Mouse (Mus musculus) heart, embryonic 15.5 days (tissue): Measurements from ENCODE around the gene Cux1. TPM values are rescaled to one million over a fixed set of nuclear protein-coding genes. Genes with fewer than 3 reads are reported as not detected.

ENCODE experiments used
- ATAC-seq: fragments of 200-750 bp; cut with Nextera tagmentation; replicated peaks from 2 replicates; pipeline ENCODE4 v1.8.0; 2017; ENCODE audit warnings: low read depth, moderate TSS enrichment; ENCODE audit not compliant: insufficient number of reproducible peaks, insufficient read depth, low FRiP score
- H3K27ac ChIP-seq: fragments of 300-500 bp; sonication (generic); 2 replicates; pipeline ENCODE4 v1.5.1; 2015; ENCODE audit warnings: mild to moderate bottlenecking, inconsistent platforms
- H3K27me3 ChIP-seq: fragments of 300-500 bp; sonication (generic); 2 replicates; pipeline ENCODE4 v1.6.1; 2015; ENCODE audit warnings: inconsistent platforms
- H3K36me3 ChIP-seq: fragments of 300-500 bp; sonication (generic); 2 replicates; pipeline ENCODE4 v1.6.1; 2015; ENCODE audit warnings: mild to moderate bottlenecking, inconsistent platforms
- H3K4me1 ChIP-seq: fragments of 300-500 bp; sonication (generic); replicated peaks from 2 replicates; pipeline ENCODE4 v1.6.1; 2015; ENCODE audit warnings: inconsistent platforms
- H3K4me2 ChIP-seq: fragments of 300-500 bp; sonication (generic); 2 replicates; pipeline ENCODE4 v1.6.1; 2015; ENCODE audit warnings: inconsistent platforms, mild to moderate bottlenecking, moderate library complexity
- H3K4me3 ChIP-seq: fragments of 300-500 bp; sonication (generic); 2 replicates; pipeline ENCODE4 v1.5.1; 2015; ENCODE audit warnings: mild to moderate bottlenecking, inconsistent platforms
- H3K9ac ChIP-seq: fragments of 300-500 bp; sonication (generic); 2 replicates; pipeline ENCODE4 v1.6.1; 2015; ENCODE audit warnings: mild to moderate bottlenecking, inconsistent platforms
- H3K9me3 ChIP-seq: fragments of 300-500 bp; sonication (generic); replicated peaks from 2 replicates; pipeline ENCODE4 v1.6.1; 2016; ENCODE audit warnings: inconsistent platforms
- WGBS: fragments of 180-500 bp; shearing (Covaris S2); methylation state at CpG from one replicate; pipeline ENCODE4 v1.1.7; 2015; ENCODE audit warnings: mixed read lengths; 5-methylcytosine and 5-hydroxymethylcytosine counted together
- polyA plus RNA-seq: library from polyadenylated mRNA; unstranded; fragments of >200 nt; fragmentation: Nextera tagmentation; extraction: Ambion mirVana; gene quantifications from 2 replicates; pipeline ENCODE4 v1.2.1, GENCODE M21; 2015

The Cux1 gene
- polyA plus RNA-seq, 1 experiment from 2014 or later, result 71.2 TPM

DNA sequence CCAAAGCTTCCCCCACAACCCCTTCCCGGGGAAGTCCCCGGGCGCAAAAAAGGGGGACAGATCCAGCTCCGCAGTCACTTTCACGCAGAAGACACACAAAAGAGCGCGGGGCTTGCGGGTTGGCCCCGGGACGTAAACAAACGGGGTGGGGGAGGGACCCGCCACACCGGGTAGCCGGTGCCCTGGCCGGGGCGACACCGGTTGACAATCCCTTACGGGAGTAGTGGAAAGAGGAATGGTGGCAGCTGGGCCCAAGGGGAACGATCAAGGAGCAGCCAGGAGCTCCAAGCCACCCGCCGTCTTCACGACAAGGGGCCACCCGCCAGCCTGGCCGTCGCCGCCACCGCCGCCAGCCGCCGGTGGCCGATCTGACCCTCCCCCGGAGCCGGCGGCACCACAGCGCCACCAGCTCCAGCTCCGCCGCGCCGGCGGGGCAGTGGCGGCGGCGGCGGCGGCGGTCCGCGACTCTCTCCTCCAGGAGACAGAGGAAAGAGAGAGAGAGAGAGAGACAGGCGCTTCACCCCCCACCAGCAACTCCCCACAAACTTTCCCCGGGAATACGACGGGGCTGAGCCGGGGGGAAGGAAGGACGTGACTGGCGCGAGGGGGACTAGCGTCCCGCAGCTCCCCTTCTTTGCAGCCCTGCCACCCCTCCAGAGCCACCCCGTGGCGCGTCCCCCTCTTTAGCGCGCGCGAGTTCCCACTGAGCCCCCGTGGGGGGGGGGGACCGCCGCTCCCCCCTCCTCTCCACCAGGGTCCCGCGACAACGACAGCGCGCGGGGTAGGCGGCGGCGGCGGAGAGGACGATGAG, 1.1 kb downstream of the Cux1 start:
- ATAC-seq, result peak; percentile 50

GRCm38 (mm10) chr5:136565311-136565811, 1.9 kb downstream of the Cux1 start:
- no peaks in the 10 kb centered on the region for H3K9me3 ChIP-seq
- peak overlapping the region; percentile 97 for H3K4me3 ChIP-seq
- peak overlapping the region; percentile 97 for H3K4me2 ChIP-seq
- WGBS, result 1% methylated on average over 32 of the region's 32 CpGs
- peaks cover 7% of the 10 kb centered on the region; the same call in 1 of the 2 replicates for H3K27me3 ChIP-seq
- peak overlapping the region; percentile 96 for H3K27ac ChIP-seq
- H3K4me1 ChIP-seq, result peaks cover 33% of the 10 kb centered on the region
- no peaks in the 10 kb centered on the region for H3K36me3 ChIP-seq
- no peak for ATAC-seq
- H3K9ac ChIP-seq, result peak overlapping the region; percentile 92

More for the DNA sequence above, 1.1 kb downstream of the Cux1 start:
- H3K4me2 ChIP-seq, result peak overlapping the region; percentile 97
- H3K4me1 ChIP-seq, result peaks cover 27% of the 10 kb centered on the region
- H3K9me3 ChIP-seq, result no peaks in the 10 kb centered on the region
- H3K9ac ChIP-seq, result peak overlapping the region; percentile 92
- peak overlapping the region; percentile 97 for H3K4me3 ChIP-seq
- WGBS, result under 1% methylated on average over 54 of the region's 79 CpGs
- H3K27ac ChIP-seq, result peak overlapping the region; percentile 96
- H3K36me3 ChIP-seq, result no peaks in the 10 kb centered on the region
- peaks cover 13% of the 10 kb centered on the region for H3K27me3 ChIP-seq

DNA sequence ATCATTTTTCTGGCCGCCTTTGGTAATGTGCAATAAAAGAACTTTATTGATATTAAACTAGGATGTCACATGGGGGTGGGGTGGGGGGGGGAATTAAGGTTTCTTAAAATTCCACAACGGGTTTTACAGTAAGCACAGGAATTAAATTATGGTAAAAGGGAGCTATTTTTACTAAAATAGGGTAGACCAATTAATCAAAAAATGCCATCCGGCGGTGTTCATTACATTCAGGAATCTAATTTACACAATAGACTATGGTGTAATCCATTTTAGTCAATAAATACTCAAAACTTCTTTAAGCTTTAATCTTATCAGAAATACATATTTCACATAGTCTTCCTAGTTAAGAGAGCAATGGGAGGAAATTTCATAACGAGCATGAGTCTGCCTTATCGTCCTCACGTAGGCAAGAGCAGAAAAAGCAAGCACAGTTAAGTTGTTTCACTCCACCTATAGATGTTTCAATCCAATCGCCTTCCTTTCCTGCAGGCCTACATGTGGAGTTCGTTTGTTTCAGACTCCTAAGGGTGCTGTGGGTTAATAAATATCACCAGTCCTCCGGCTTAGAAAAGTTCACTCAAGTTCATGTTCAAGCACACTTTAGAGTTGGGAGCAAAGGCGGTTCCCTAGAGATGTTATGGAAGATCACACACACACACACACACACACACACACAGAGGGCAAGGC, 2.5 kb downstream of the Cux1 start:
- ATAC-seq, result no peak
- Histone ChIP-seq H3K27ac (peak overlapping the region; percentile 96), H3K36me3 (no peaks in the 10 kb centered on the region), H3K27me3 (peaks cover under 1% of the 10 kb centered on the region; the same call in 1 of the 2 replicates), H3K9me3 (no peaks in the 10 kb centered on the region), H3K9ac (peak overlapping the region; percentile 92), H3K4me3 (peak overlapping the region; percentile 97), H3K4me1 (peaks cover 33% of the 10 kb centered on the region), H3K4me2 (peak overlapping the region; percentile 97)
- 33% methylated on average over 11 of the region's 11 CpGs for WGBS

DNA sequence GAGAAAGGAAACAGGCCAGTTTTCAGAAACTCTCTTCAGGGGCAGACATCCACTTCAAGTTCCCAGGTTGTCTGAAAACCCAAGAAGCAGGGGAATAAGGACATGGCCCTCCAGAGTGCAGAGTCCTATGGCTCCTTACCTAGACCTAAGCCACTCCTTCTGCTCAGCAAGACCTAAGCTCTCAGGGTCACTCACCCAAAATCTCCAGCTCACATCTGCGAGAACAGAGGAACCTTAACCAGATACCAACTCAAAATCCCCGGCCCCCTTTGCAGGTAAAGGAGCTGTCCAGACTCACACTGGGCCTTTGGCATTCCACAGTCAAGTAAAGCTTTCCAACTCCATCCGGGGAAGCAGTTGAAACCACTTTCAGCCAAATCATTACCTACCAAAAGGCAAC, 3.3 kb downstream of the Cux1 start:
- Histone ChIP-seq H3K9me3 (no peaks in the 10 kb centered on the region), H3K9ac (no peak overlapping the region), H3K4me1 (peaks cover 31% of the 10 kb centered on the region), H3K4me3 (0 out of 2 replicates have a peak overlapping the region, but pooled peaks have one; percentile 8), H3K27ac (no peak overlapping the region), H3K27me3 (no peaks in the 10 kb centered on the region), H3K4me2 (peak overlapping the region; percentile 97), H3K36me3 (no peaks in the 10 kb centered on the region)
- 52% methylated on average over 3 of the region's 3 CpGs for WGBS
- no peak for ATAC-seq

DNA sequence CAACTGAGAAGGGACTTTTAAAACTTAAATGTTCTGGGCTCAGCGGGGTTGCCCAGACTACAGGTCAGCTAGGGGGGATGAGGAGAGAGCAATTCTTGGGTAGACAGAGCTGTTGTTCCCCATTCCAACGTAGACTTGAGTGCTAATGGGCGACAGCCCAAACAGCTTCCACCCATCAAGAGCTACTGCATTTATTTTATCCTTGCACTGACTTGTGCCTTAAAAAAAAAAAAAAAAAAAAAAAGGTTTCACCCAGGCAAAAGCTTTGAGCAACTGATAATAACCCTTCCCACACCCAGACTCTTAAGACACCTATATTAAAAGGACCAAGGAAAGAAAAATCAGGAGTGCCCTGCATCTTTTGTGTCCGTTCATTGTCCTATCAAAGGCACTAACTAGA, 4.2 kb downstream of the Cux1 start:
- Histone ChIP-seq H3K4me2 (no peak overlapping the region), H3K27ac (no peak overlapping the region), H3K36me3 (no peaks in the 10 kb centered on the region), H3K9ac (no peak overlapping the region), H3K27me3 (no peaks in the 10 kb centered on the region), H3K4me1 (peaks cover 30% of the 10 kb centered on the region), H3K9me3 (no peaks in the 10 kb centered on the region), H3K4me3 (no peak overlapping the region)
- 66% methylated on average over 4 of the region's 4 CpGs for WGBS
- no peak for ATAC-seq

GRCm38 (mm10) chr5:136562212-136562611, 5.1 kb downstream of the Cux1 start:
- ATAC-seq, result no peak
- peaks cover 32% of the 10 kb centered on the region for H3K4me1 ChIP-seq
- WGBS, result 71% methylated on average over 1 of the region's 1 CpGs

DNA sequence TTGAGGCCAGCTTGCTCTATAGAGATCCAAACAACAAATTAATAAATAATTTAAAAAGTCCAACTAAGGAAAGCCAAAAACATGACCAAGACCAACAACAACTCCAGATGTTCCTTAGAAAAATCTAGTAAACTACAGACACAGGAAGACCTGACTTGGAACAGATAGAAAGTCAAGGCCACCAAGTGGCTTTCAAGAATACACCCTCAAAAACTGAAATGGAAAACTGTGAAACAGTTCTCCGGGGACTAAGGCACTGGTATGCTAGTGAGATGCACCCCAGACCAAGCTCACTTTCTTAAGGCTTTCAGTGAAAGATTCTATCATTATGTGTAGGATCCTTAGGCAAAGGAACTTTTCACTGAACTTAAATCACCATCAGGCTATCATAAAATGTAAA, 5.6 kb downstream of the Cux1 start:
- no peaks in the 10 kb centered on the region for H3K27me3 ChIP-seq
- H3K9ac ChIP-seq, result no peak overlapping the region
- no peaks in the 10 kb centered on the region for H3K36me3 ChIP-seq
- ATAC-seq, result no peak
- peaks cover 38% of the 10 kb centered on the region for H3K4me1 ChIP-seq
- H3K4me2 ChIP-seq, result no peak overlapping the region
- no peaks in the 10 kb centered on the region for H3K9me3 ChIP-seq
- H3K4me3 ChIP-seq, result no peak overlapping the region
- no peak overlapping the region for H3K27ac ChIP-seq
- WGBS, result 82% methylated on average over 1 of the region's 1 CpGs

More at GRCm38 (mm10) chr5:136562212-136562611, 5.1 kb downstream of the Cux1 start:
- Histone ChIP-seq H3K9ac (no peak overlapping the region), H3K4me2 (no peak overlapping the region), H3K4me3 (no peak overlapping the region), H3K9me3 (no peaks in the 10 kb centered on the region), H3K27me3 (no peaks in the 10 kb centered on the region), H3K36me3 (no peaks in the 10 kb centered on the region), H3K27ac (no peak overlapping the region)

DNA sequence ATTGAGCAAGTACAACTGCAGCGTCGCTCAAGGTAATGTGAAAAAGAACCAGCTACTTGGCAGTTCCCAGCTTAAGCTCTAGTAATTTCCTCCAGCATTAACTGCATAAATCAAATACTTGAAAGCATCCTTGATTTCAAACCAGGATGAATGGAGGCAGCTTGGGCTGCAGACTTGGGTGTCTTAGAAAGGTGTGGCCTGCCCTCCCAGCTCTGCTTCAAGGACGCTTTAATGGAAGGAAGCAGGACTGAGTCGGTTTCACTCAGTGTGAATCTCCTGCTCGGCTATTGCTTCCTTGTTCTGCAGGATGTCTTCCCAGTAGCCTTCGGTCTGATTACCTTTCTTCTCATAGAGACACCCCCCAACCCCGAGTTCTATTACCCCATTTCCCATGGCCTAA, 6.6 kb downstream of the Cux1 start:
- no peak overlapping the region for H3K4me3 ChIP-seq
- H3K9ac ChIP-seq, result no peak overlapping the region
- no peak overlapping the region for H3K27ac ChIP-seq
- 63% methylated on average over 7 of the region's 7 CpGs for WGBS
- H3K9me3 ChIP-seq, result no peaks in the 10 kb centered on the region
- no peaks in the 10 kb centered on the region for H3K36me3 ChIP-seq
- H3K4me2 ChIP-seq, result no peak overlapping the region
- H3K27me3 ChIP-seq, result no peaks in the 10 kb centered on the region
- ATAC-seq, result no peak
- H3K4me1 ChIP-seq, result peaks cover 48% of the 10 kb centered on the region

DNA sequence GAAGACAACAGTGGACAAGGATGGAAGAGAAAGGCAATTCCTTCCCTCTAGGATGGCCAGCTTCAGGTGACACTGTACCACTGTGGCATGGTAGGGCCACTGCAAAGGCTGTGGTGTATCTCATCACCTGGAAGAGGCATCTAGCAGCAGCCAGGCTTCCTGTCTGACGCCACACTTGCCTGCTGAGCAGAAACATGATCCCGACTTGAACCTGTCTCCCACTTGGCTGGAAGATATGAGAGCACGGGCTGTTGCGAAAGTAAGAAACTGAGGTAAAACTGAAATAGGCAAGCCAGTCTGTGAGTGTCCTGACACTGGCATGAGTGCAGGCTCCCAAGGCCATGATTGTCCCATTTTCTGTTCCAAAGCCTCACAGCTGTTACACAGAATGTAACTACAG, 9.8 kb downstream of the Cux1 start:
- ATAC-seq, result no peak
- H3K4me2 ChIP-seq, result no peak overlapping the region
- no peaks in the 10 kb centered on the region for H3K9me3 ChIP-seq
- WGBS, result 43% methylated on average over 4 of the region's 4 CpGs
- H3K4me1 ChIP-seq, result peaks cover 49% of the 10 kb centered on the region
- peak overlapping the region; percentile 72 for H3K27ac ChIP-seq
- H3K4me3 ChIP-seq, result no peak overlapping the region
- H3K36me3 ChIP-seq, result no peaks in the 10 kb centered on the region
- H3K27me3 ChIP-seq, result no peaks in the 10 kb centered on the region
- no peak overlapping the region for H3K9ac ChIP-seq

DNA sequence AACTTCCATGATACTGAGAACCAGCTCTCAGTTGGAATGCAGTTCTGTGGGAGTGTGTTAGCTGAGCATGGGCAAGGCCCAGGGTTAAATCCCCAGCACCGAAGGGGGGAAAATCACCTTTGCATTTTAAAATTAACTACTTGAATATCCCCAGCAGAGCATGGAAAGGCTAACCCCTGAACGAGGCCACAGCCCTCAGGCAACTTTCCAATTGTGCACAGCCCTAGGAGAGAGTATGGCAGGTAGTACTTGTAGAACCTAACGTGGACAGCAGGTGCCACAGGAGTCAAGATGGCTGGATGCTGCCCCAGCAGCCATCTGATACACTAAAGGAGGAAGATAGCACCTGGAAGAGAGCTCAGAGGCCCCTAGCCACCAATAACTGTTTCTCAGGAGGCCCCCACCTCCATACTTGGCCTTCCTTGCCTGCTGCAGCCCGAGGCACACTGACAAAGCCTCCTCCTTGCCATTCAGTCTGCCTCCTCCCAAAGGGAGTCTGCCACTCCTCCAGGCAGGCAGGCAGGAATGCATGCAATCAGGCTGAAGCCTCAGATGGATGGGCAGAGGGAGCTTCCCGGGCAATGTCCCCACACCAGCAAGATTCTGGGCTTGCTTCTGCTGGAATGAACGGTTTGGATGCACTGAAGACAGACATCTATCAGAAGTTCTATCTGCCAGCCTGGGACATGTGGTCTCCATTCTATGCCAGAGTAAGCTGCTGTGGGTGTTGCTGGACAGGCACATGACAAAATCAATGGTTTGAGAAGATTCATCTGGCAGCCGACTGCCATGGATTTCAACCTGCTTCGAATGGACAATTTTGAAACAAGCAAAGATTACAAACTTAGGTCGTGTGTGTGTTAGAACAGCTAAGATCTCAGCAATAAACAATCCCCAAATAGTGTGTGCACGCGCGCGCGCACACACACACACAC, 10.7 kb downstream of the Cux1 start:
- peak overlapping the region; percentile 24 for H3K4me2 ChIP-seq
- H3K9me3 ChIP-seq, result no peaks in the 10 kb centered on the region
- no peak for ATAC-seq
- peaks cover 58% of the 10 kb centered on the region for H3K4me1 ChIP-seq
- WGBS, result 76% methylated on average over 14 of the region's 14 CpGs
- H3K36me3 ChIP-seq, result no peaks in the 10 kb centered on the region
- H3K9ac ChIP-seq, result no peak overlapping the region
- no peak overlapping the region for H3K4me3 ChIP-seq
- H3K27ac ChIP-seq, result peak overlapping the region; percentile 72
- H3K27me3 ChIP-seq, result no peaks in the 10 kb centered on the region

- Histone ChIP-seq H3K4me3 (no peak overlapping the region), H3K4me2 (peak overlapping the region; percentile 24), H3K27ac (peak overlapping the region; percentile 72), H3K9ac (no peak overlapping the region), H3K27me3 (no peaks in the 10 kb centered on the region), H3K4me1 (peaks cover 64% of the 10 kb centered on the region), H3K36me3 (no peaks in the 10 kb centered on the region), H3K9me3 (no peaks in the 10 kb centered on the region)
- WGBS, result 9% methylated on average over 5 of the region's 5 CpGs
- ATAC-seq, result peak; percentile 63
These were observed 11.6 kb downstream of the Cux1 start for GRCm38 (mm10) chr5:136555703-136556102.
